Comparison of ENCODE assay signal across 14 mouse cellular contexts in genomic region chr11:78146168-78146567, GRCm38 (mm10). TPM values are rescaled to one million over a fixed set of nuclear protein-coding genes. Genes with fewer than 3 reads are reported as not detected.
DNase-seq lines count a peak whose midpoint lies in the region; ATAC-seq and TF ChIP-seq lines count a peak whose summit lies in the region.
"Had no signal": no experiment of that assay in that cellular context is flagged by ENCODE, and none has a peak within 500 bp of the region (broad histone marks: within the 10 kb centered on the region; RNA-seq: fewer than 3 reads in every experiment).

No protein-coding gene starts in this region.

- no peak overlapping the region for H3K4me3 ChIP-seq in hindbrain, postnatal 0 days (ENCODE audit: low read length)
- H3K4me3 ChIP-seq in hindbrain, embryonic 12.5 days, result no peak overlapping the region
- no peak overlapping the region for H3K4me3 ChIP-seq in lung, adult 2 months (replicated peaks; ENCODE audit: extremely low read depth, low read depth, low read length)
- H3K4me3 ChIP-seq in limb, embryonic 15.5 days, result no peak overlapping the region
- H3K4me3 ChIP-seq: hindbrain, embryonic 10.5 days had no signal

- no peak overlapping the region for H3K4me2 ChIP-seq in hindbrain, postnatal 0 days (ENCODE audit: low read depth, low read length)
- no peak overlapping the region for H3K4me2 ChIP-seq in hindbrain, embryonic 12.5 days (replicated peaks)
- H3K4me2 ChIP-seq in limb, embryonic 15.5 days, result no peak overlapping the region

- H3K36me3 ChIP-seq in hindbrain, postnatal 0 days (ENCODE audit: insufficient read depth, low read length), result peaks cover 39% of the 10 kb centered on the region; the same call in 1 of the 2 replicates
- peaks cover 63% of the 10 kb centered on the region for H3K36me3 ChIP-seq in hindbrain, embryonic 12.5 days
- peaks cover 67% of the 10 kb centered on the region for H3K36me3 ChIP-seq in limb, embryonic 15.5 days

- H3K27ac ChIP-seq in hindbrain, postnatal 0 days, result no peak overlapping the region
- H3K27ac ChIP-seq in hindbrain, embryonic 12.5 days, result no peak overlapping the region
- H3K27ac ChIP-seq in limb, embryonic 15.5 days, result peak overlapping the region; percentile 39; the same call in 1 of the 2 replicates
- H3K27ac ChIP-seq: hindbrain, embryonic 10.5 days had no signal

- no peaks in the 10 kb centered on the region for H3K9me3 ChIP-seq in hindbrain, postnatal 0 days (ENCODE audit: low read length)
- no peaks in the 10 kb centered on the region for H3K9me3 ChIP-seq in hindbrain, embryonic 12.5 days (replicated peaks)
- H3K9me3 ChIP-seq in limb, embryonic 15.5 days, result no peaks in the 10 kb centered on the region
- H3K9me3 ChIP-seq: hindbrain, embryonic 10.5 days had no signal

- no peak overlapping the region for H3K9ac ChIP-seq in hindbrain, postnatal 0 days (replicated peaks; ENCODE audit: low read length)
- H3K9ac ChIP-seq in hindbrain, embryonic 12.5 days, result no peak overlapping the region
- no peak overlapping the region for H3K9ac ChIP-seq in limb, embryonic 15.5 days

- no peak for DNase-seq in hindbrain, postnatal 0 days (ENCODE audit: low spot score)
- DNase-seq in lung, adult 2 months, result no peak
- no peak for DNase-seq in lung, postnatal 14 days
- peak; percentile 50 for DNase-seq in NIH3T3 (ENCODE audit: low read depth)
- DNase-seq in adrenal gland, adult 18-20 months (ENCODE audit: low spot score in 2 of 2), result no peak
- DNase-seq: adrenal gland, adult 8-10 months; kidney, adult 8-10 months; midbrain, embryonic 14.5 days; right cerebral cortex, adult 18-20 months had no signal

- peak; percentile 30 for TF ChIP-seq CTCF in hindbrain, postnatal 0 days (IDR thresholded peaks at IDR 0.05; ENCODE audit: low read depth)
- TF ChIP-seq CTCF in lung, adult 2 months (IDR thresholded peaks at IDR 0.05; ENCODE audit: insufficient read depth, low read length), result 0 out of 2 replicates have a peak, but pooled peaks have one; percentile 17

- H3K27me3 ChIP-seq in hindbrain, postnatal 0 days (ENCODE audit: insufficient read depth, low read length), result no peaks in the 10 kb centered on the region
- no peaks in the 10 kb centered on the region for H3K27me3 ChIP-seq in hindbrain, embryonic 12.5 days
- H3K27me3 ChIP-seq in limb, embryonic 15.5 days, result no peaks in the 10 kb centered on the region
- H3K27me3 ChIP-seq: Patski had no signal

- WGBS in hindbrain, postnatal 0 days, result 87% methylated on average over 5 of the region's 5 CpGs
- 91% methylated on average over 5 of the region's 5 CpGs for WGBS in hindbrain, embryonic 12.5 days
- WGBS in lung, adult 2 months, result 88% methylated on average over 5 of the region's 5 CpGs
- 82% methylated on average over 5 of the region's 5 CpGs for WGBS in limb, embryonic 15.5 days

- H3K4me1 ChIP-seq in hindbrain, postnatal 0 days (ENCODE audit: insufficient read depth, low read length), result no peaks in the 10 kb centered on the region
- no peaks in the 10 kb centered on the region; the same call in 1 of the 2 replicates for H3K4me1 ChIP-seq in hindbrain, embryonic 12.5 days
- H3K4me1 ChIP-seq in lung, adult 2 months (ENCODE audit: control insufficient read depth, insufficient read depth, low read length), result no peaks in the 10 kb centered on the region
- no peaks in the 10 kb centered on the region for H3K4me1 ChIP-seq in limb, embryonic 15.5 days

- ATAC-seq in hindbrain, postnatal 0 days, result no peak
- no peak for ATAC-seq in hindbrain, embryonic 12.5 days (ENCODE audit: low FRiP score)
- ATAC-seq in limb, embryonic 15.5 days (ENCODE audit: insufficient number of reproducible peaks, low FRiP score, low TSS enrichment, low read depth), result no peak
- no peak for ATAC-seq in cerebellum, adult (ENCODE audit: insufficient number of reproducible peaks, low FRiP score, low TSS enrichment)
- ATAC-seq: Patski had no signal

- no peak for TF ChIP-seq POLR2A in lung, adult 2 months (IDR thresholded peaks at IDR 0.05; ENCODE audit: borderline replicate concordance, extremely low read depth, low read depth, low read length)

RNA-seq across cellular contexts. Expression of gene Traf4, which starts 19.2 kb away (rescaled TPM):
- 124 and 130 TPM in 2 replicates for total RNA-seq in hindbrain, postnatal 0 days (2014; rRNA removed)
- polyA plus RNA-seq in hindbrain, postnatal 0 days (2015; fragmentation: Nextera tagmentation; extraction: Ambion mirVana), result 79.5 and 88.7 TPM in 2 replicates
- 149 and 152 TPM in 2 replicates for polyA plus RNA-seq in hindbrain, embryonic 12.5 days (2016; fragmentation: Nextera tagmentation; extraction: Ambion mirVana)
- 37.0 and 42.8 TPM in 2 replicates for polyA plus RNA-seq in lung, adult 2 months (2012; rRNA removed)
- 65.6 and 67.0 TPM in 2 replicates for polyA plus RNA-seq in limb, embryonic 15.5 days (2015; fragmentation: Nextera tagmentation; extraction: Ambion mirVana)
- 10 to 100 TPM; 29.9 to 34.1 TPM for total RNA-seq in adrenal gland, adult 18-20 months (2021)

RNA-seq across cellular contexts. Expression of gene Nek8, which starts 30.3 kb away (rescaled TPM):
- 7.6 and 11.8 TPM in 2 replicates for total RNA-seq in hindbrain, postnatal 0 days (2014; rRNA removed)
- 7.3 and 7.7 TPM in 2 replicates for polyA plus RNA-seq in hindbrain, postnatal 0 days (2015; fragmentation: Nextera tagmentation; extraction: Ambion mirVana)
- 10.7 and 12.9 TPM in 2 replicates for polyA plus RNA-seq in hindbrain, embryonic 12.5 days (2016; fragmentation: Nextera tagmentation; extraction: Ambion mirVana)
- polyA plus RNA-seq in lung, adult 2 months (2012; rRNA removed), result 16.1 and 18.9 TPM in 2 replicates
- polyA plus RNA-seq in limb, embryonic 15.5 days (2015; fragmentation: Nextera tagmentation; extraction: Ambion mirVana), result 15.4 and 16.2 TPM in 2 replicates
- total RNA-seq in adrenal gland, adult 18-20 months (2021), result 10 to 100 TPM in 1 of 2 experiments, 1 to 10 TPM in 1; 9.8 to 12.8 TPM

RNA-seq across cellular contexts. Expression of gene Tlcd1, which starts 30.3 kb away (rescaled TPM):
- total RNA-seq in hindbrain, postnatal 0 days (2014; rRNA removed), result 37.5 and 46.1 TPM in 2 replicates
- 36.8 and 42.6 TPM in 2 replicates for polyA plus RNA-seq in hindbrain, postnatal 0 days (2015; fragmentation: Nextera tagmentation; extraction: Ambion mirVana)
- polyA plus RNA-seq in hindbrain, embryonic 12.5 days (2016; fragmentation: Nextera tagmentation; extraction: Ambion mirVana), result 9.4 and 10.2 TPM in 2 replicates
- 38.0 and 44.2 TPM in 2 replicates for polyA plus RNA-seq in lung, adult 2 months (2012; rRNA removed)
- polyA plus RNA-seq in limb, embryonic 15.5 days (2015; fragmentation: Nextera tagmentation; extraction: Ambion mirVana), result 31.3 and 32.0 TPM in 2 replicates
- 10 to 100 TPM; 54.7 to 76.5 TPM for total RNA-seq in adrenal gland, adult 18-20 months (2021)

RNA-seq across cellular contexts. Expression of gene Rpl23a, which starts 37.2 kb away (rescaled TPM):
- total RNA-seq in hindbrain, postnatal 0 days (2014; rRNA removed), result 418 and 469 TPM in 2 replicates
- 906 and 915 TPM in 2 replicates for polyA plus RNA-seq in hindbrain, postnatal 0 days (2015; fragmentation: Nextera tagmentation; extraction: Ambion mirVana)
- 894 and 983 TPM in 2 replicates for polyA plus RNA-seq in hindbrain, embryonic 12.5 days (2016; fragmentation: Nextera tagmentation; extraction: Ambion mirVana)
- 103 and 212 TPM in 2 replicates for polyA plus RNA-seq in lung, adult 2 months (2012; rRNA removed)
- polyA plus RNA-seq in limb, embryonic 15.5 days (2015; fragmentation: Nextera tagmentation; extraction: Ambion mirVana), result 1,208 and 1,454 TPM in 2 replicates
- 1,000 to 10,000 TPM; 1,582 to 1,912 TPM for total RNA-seq in adrenal gland, adult 18-20 months (2021)

RNA-seq across cellular contexts. Expression of gene Rab34, which starts 42.1 kb away (rescaled TPM):
- total RNA-seq in hindbrain, postnatal 0 days (2014; rRNA removed), result 85.6 and 96.4 TPM in 2 replicates
- 63.5 and 76.2 TPM in 2 replicates for polyA plus RNA-seq in hindbrain, postnatal 0 days (2015; fragmentation: Nextera tagmentation; extraction: Ambion mirVana)
- polyA plus RNA-seq in hindbrain, embryonic 12.5 days (2016; fragmentation: Nextera tagmentation; extraction: Ambion mirVana), result 75.2 and 81.0 TPM in 2 replicates
- 45.4 and 59.2 TPM in 2 replicates for polyA plus RNA-seq in lung, adult 2 months (2012; rRNA removed)
- 153 and 164 TPM in 2 replicates for polyA plus RNA-seq in limb, embryonic 15.5 days (2015; fragmentation: Nextera tagmentation; extraction: Ambion mirVana)
- 10 to 100 TPM; 69.9 to 71.9 TPM for total RNA-seq in adrenal gland, adult 18-20 months (2021)
